Mouse (Mus musculus): ENCODE measurements around the gene Phc2. TPM values are rescaled to one million over a fixed set of nuclear protein-coding genes. Genes with fewer than 3 reads are reported as not detected.

Gene Phc2
- polyA plus RNA-seq, 1 experiment from 2014 or later: 35.8 TPM

- Histone ChIP-seq H3K4me1 (replicated peaks) (peaks cover 67% of the 10 kb centered on the region), H3K9me3 (no peaks in the 10 kb centered on the region), H3K36me3 (peaks cover 13% of the 10 kb centered on the region), H3K27ac (peak overlapping the region; percentile 96), H3K4me2 (peak overlapping the region; percentile 83), H3K4me3 (peak overlapping the region; percentile 99), H3K9ac (peak overlapping the region; percentile 100), H3K27me3 (no peaks in the 10 kb centered on the region)
- WGBS: 3% methylated on average over 48 of the region's 68 CpGs
- peak; percentile 87 for ATAC-seq (ENCODE audit: low FRiP score)
These were observed 72.7 kb downstream of the Phc2 start for GRCm38 (mm10) chr4:128727019-128727720.

GRCm38 (mm10) chr4:128727721-128728430 is 73.4 kb downstream of the Phc2 start:
- peak overlapping the region; percentile 99 for H3K4me3 ChIP-seq
- WGBS: under 1% methylated on average over 65 of the region's 65 CpGs
- H3K27me3 ChIP-seq: no peaks in the 10 kb centered on the region
- H3K4me1 ChIP-seq (replicated peaks): peaks cover 70% of the 10 kb centered on the region
- peak; percentile 62 for ATAC-seq (ENCODE audit: low FRiP score)
- no peaks in the 10 kb centered on the region for H3K9me3 ChIP-seq
- peak overlapping the region; percentile 83 for H3K4me2 ChIP-seq
- peak overlapping the region; percentile 96 for H3K27ac ChIP-seq
- peaks cover 12% of the 10 kb centered on the region for H3K36me3 ChIP-seq
- peak overlapping the region; percentile 100 for H3K9ac ChIP-seq

GRCm38 (mm10) chr4:128728431-128728851 is 73.9 kb downstream of the Phc2 start:
- no peak for ATAC-seq (ENCODE audit: low FRiP score)
- H3K4me2 ChIP-seq: peak overlapping the region; percentile 83
- peak overlapping the region; percentile 99 for H3K4me3 ChIP-seq
- peak overlapping the region; percentile 100 for H3K9ac ChIP-seq
- peaks cover 76% of the 10 kb centered on the region for H3K4me1 ChIP-seq (replicated peaks)
- H3K9me3 ChIP-seq: no peaks in the 10 kb centered on the region
- 1% methylated on average over 5 of the region's 5 CpGs for WGBS
- peak overlapping the region; percentile 96 for H3K27ac ChIP-seq
- peaks cover 8% of the 10 kb centered on the region for H3K36me3 ChIP-seq
- H3K27me3 ChIP-seq: no peaks in the 10 kb centered on the region

GRCm38 (mm10) chr4:128729033-128729708 is 74.7 kb downstream of the Phc2 start:
- Histone ChIP-seq H3K36me3 (peaks cover 8% of the 10 kb centered on the region), H3K4me2 (peak overlapping the region; percentile 83), H3K27me3 (no peaks in the 10 kb centered on the region), H3K27ac (peak overlapping the region; percentile 96), H3K9ac (peak overlapping the region; percentile 100), H3K4me3 (peak overlapping the region; percentile 99), H3K9me3 (no peaks in the 10 kb centered on the region), H3K4me1 (replicated peaks) (peaks cover 81% of the 10 kb centered on the region)
- WGBS: 5% methylated on average over 15 of the region's 15 CpGs
- no peak for ATAC-seq (ENCODE audit: low FRiP score)

GRCm38 (mm10) chr4:128729709-128730037 is 75.2 kb downstream of the Phc2 start:
- H3K27ac ChIP-seq: peak overlapping the region; percentile 96
- 15% methylated on average over 5 of the region's 5 CpGs for whole genome bisulfite sequencing
- H3K27me3 ChIP-seq: no peaks in the 10 kb centered on the region
- peak overlapping the region; percentile 83 for H3K4me2 ChIP-seq
- H3K4me3 ChIP-seq: peak overlapping the region; percentile 99
- ATAC-seq (ENCODE audit: low FRiP score): no peak
- H3K9ac ChIP-seq: peak overlapping the region; percentile 100
- H3K9me3 ChIP-seq: no peaks in the 10 kb centered on the region
- H3K36me3 ChIP-seq: peaks cover 8% of the 10 kb centered on the region
- H3K4me1 ChIP-seq (replicated peaks): peaks cover 83% of the 10 kb centered on the region

- no peaks in the 10 kb centered on the region for H3K27me3 ChIP-seq
- no peak for ATAC-seq (ENCODE audit: low FRiP score)
- H3K4me1 ChIP-seq (replicated peaks): peaks cover 85% of the 10 kb centered on the region
- peaks cover 10% of the 10 kb centered on the region for H3K36me3 ChIP-seq
- H3K4me2 ChIP-seq: peak overlapping the region; percentile 83
- H3K4me3 ChIP-seq: peak overlapping the region; percentile 99
- 43% methylated on average over 6 of the region's 6 CpGs for WGBS
- no peaks in the 10 kb centered on the region for H3K9me3 ChIP-seq
- H3K27ac ChIP-seq: peak overlapping the region; percentile 96
- peak overlapping the region; percentile 100 for H3K9ac ChIP-seq
These were observed 75.8 kb downstream of the Phc2 start for GRCm38 (mm10) chr4:128730271-128730670.

- Histone ChIP-seq H3K9me3 (no peaks in the 10 kb centered on the region), H3K4me1 (replicated peaks) (peaks cover 92% of the 10 kb centered on the region), H3K27me3 (no peaks in the 10 kb centered on the region), H3K4me3 (no peak overlapping the region), H3K4me2 (no peak overlapping the region; the same call in 1 of the 2 replicates), H3K9ac (no peak overlapping the region), H3K27ac (peak overlapping the region; percentile 89; the same call in 1 of the 2 replicates), H3K36me3 (peaks cover 19% of the 10 kb centered on the region)
- WGBS: 43% methylated on average over 5 of the region's 5 CpGs
- no peak for ATAC-seq (ENCODE audit: low FRiP score)
These were observed 78.3 kb downstream of the Phc2 start for GRCm38 (mm10) chr4:128732794-128733193.

- no peak for ATAC-seq (ENCODE audit: low FRiP score)
- H3K9ac ChIP-seq: peak overlapping the region; percentile 67
- peaks cover 24% of the 10 kb centered on the region for H3K36me3 ChIP-seq
- H3K4me1 ChIP-seq (replicated peaks): peaks cover 97% of the 10 kb centered on the region
- peak overlapping the region; percentile 41 for H3K4me2 ChIP-seq
- 0 out of 2 replicates have a peak overlapping the region, but pooled peaks have one; percentile 2 for H3K4me3 ChIP-seq
- no peaks in the 10 kb centered on the region for H3K9me3 ChIP-seq
- no peaks in the 10 kb centered on the region for H3K27me3 ChIP-seq
- 30% methylated on average over 6 of the region's 6 CpGs for WGBS
- H3K27ac ChIP-seq: peak overlapping the region; percentile 89
These were observed 79.0 kb downstream of the Phc2 start for GRCm38 (mm10) chr4:128733496-128733895.

GRCm38 (mm10) chr4:128734217-128734616 is 79.7 kb downstream of the Phc2 start:
- H3K36me3 ChIP-seq: peaks cover 24% of the 10 kb centered on the region
- H3K4me1 ChIP-seq (replicated peaks): peaks cover 90% of the 10 kb centered on the region
- H3K4me2 ChIP-seq: peak overlapping the region; percentile 41
- no peaks in the 10 kb centered on the region for H3K9me3 ChIP-seq
- WGBS: 16% methylated on average over 5 of the region's 5 CpGs
- H3K9ac ChIP-seq: peak overlapping the region; percentile 67
- peak; percentile 65 for ATAC-seq (ENCODE audit: low FRiP score)
- peak overlapping the region; percentile 2; the same call in 1 of the 2 replicates for H3K4me3 ChIP-seq
- H3K27ac ChIP-seq: peak overlapping the region; percentile 89
- H3K27me3 ChIP-seq: no peaks in the 10 kb centered on the region

- H3K27ac ChIP-seq: peak overlapping the region; percentile 89
- no peaks in the 10 kb centered on the region for H3K9me3 ChIP-seq
- ATAC-seq (ENCODE audit: low FRiP score): 0 out of 2 replicates have a peak, but pooled peaks have one; percentile 8
- H3K36me3 ChIP-seq: peaks cover 24% of the 10 kb centered on the region
- H3K4me1 ChIP-seq (replicated peaks): peaks cover 83% of the 10 kb centered on the region
- no peaks in the 10 kb centered on the region for H3K27me3 ChIP-seq
- H3K4me3 ChIP-seq: no peak overlapping the region
- peak overlapping the region; percentile 41 for H3K4me2 ChIP-seq
- WGBS: 72% methylated on average over 18 of the region's 18 CpGs
- H3K9ac ChIP-seq: peak overlapping the region; percentile 67
These were observed 80.5 kb downstream of the Phc2 start for GRCm38 (mm10) chr4:128734721-128735671.

GRCm38 (mm10) chr4:128737137-128737589 is 82.7 kb downstream of the Phc2 start:
- Histone ChIP-seq H3K9ac (peak overlapping the region; percentile 60), H3K4me3 (no peak overlapping the region), H3K27ac (peak overlapping the region; percentile 89), H3K9me3 (no peaks in the 10 kb centered on the region), H3K27me3 (no peaks in the 10 kb centered on the region), H3K36me3 (peaks cover 23% of the 10 kb centered on the region), H3K4me2 (peak overlapping the region; percentile 38), H3K4me1 (replicated peaks) (peaks cover 80% of the 10 kb centered on the region)
- 7% methylated on average over 6 of the region's 6 CpGs for WGBS
- ATAC-seq (ENCODE audit: low FRiP score): peak; percentile 50; the same call in 1 of the 2 replicates
